Mouse (Mus musculus): ENCODE measurements around the gene Trmt2b. TPM values are rescaled to one million over a fixed set of nuclear protein-coding genes. Genes with fewer than 3 reads are reported as not detected.
"Not testable (repeated sequence)": the region's sequence is repeated elsewhere in the genome, so short reads cannot be mapped to it uniquely, and the experiment has no call there.

Trmt2b gene
- polyA plus RNA-seq, 1 experiment from 2014 or later: 7.2 TPM

GRCm38 (mm10) chrX:134187201-134187600 is 89.6 kb downstream of the Trmt2b start, which contains the start of gene Arl13a:
Arl13a (plus strand) TSS chrX:134187501.
- WGBS: 92% methylated on average over 8 of the region's 9 CpGs

GRCm38 (mm10) chrX:134174699-134175098 is 102.1 kb downstream of the Trmt2b start:
- Histone ChIP-seq H3K9me3 (ENCODE audit: control insufficient read depth, low read length) (no peaks in the 10 kb centered on the region), H3K27me3 (ENCODE audit: control insufficient read depth, insufficient read depth, low read length) (no peaks in the 10 kb centered on the region), H3K4me1 (ENCODE audit: control insufficient read depth, insufficient read depth, low read length) (no peaks in the 10 kb centered on the region), H3K36me3 (ENCODE audit: control insufficient read depth, insufficient read depth, low read length) (no peaks in the 10 kb centered on the region), H3K9ac (replicated peaks; ENCODE audit: low read depth, low read length) (no peak overlapping the region), H3K4me2 (ENCODE audit: low read depth, low read length) (no peak overlapping the region), H3K27ac (ENCODE audit: low read depth, low read length) (no peak overlapping the region), H3K4me3 (ENCODE audit: low read depth, low read length) (no peak overlapping the region)
- 93% methylated on average over 1 of the region's 1 CpGs for WGBS
- ATAC-seq (ENCODE audit: low read depth): no peak

More at GRCm38 (mm10) chrX:134187201-134187600, 89.6 kb downstream of the Trmt2b start, which contains the start of gene Arl13a:
- H3K4me2 ChIP-seq (ENCODE audit: low read depth, low read length); H3K4me3 ChIP-seq (ENCODE audit: low read depth, low read length); H3K36me3 ChIP-seq (ENCODE audit: control insufficient read depth, insufficient read depth, low read length); H3K4me1 ChIP-seq (ENCODE audit: control insufficient read depth, insufficient read depth, low read length); H3K9ac ChIP-seq (replicated peaks; ENCODE audit: low read depth, low read length); ATAC-seq (ENCODE audit: low read depth); H3K27me3 ChIP-seq (ENCODE audit: control insufficient read depth, insufficient read depth, low read length); H3K27ac ChIP-seq (ENCODE audit: low read depth, low read length); H3K9me3 ChIP-seq (ENCODE audit: control insufficient read depth, low read length): not testable (repeated sequence)

Other genes starting within 250 kb of the Trmt2b start
- 82.5 and 84.9 TPM in 2 replicates for gene Cstf2, start 217.8 kb downstream of the Trmt2b start, polyA plus RNA-seq (2014; fragmentation: Nextera tagmentation; extraction: Ambion mirVana)
- gene Xkrx, start 114.9 kb downstream of the Trmt2b start, polyA plus RNA-seq (2014; fragmentation: Nextera tagmentation; extraction: Ambion mirVana): 0.44 and 1.4 TPM in 2 replicates
- gene Arl13a, start 89.5 kb downstream of the Trmt2b start, polyA plus RNA-seq (2014; fragmentation: Nextera tagmentation; extraction: Ambion mirVana): not detected in 2 replicates
- 0.10 and 0.20 TPM in 2 replicates for gene Nox1, start 55.0 kb downstream of the Trmt2b start, polyA plus RNA-seq (2014; fragmentation: Nextera tagmentation; extraction: Ambion mirVana)
- gene Tmem35a, start 18.2 kb upstream of the Trmt2b start, polyA plus RNA-seq (2014; fragmentation: Nextera tagmentation; extraction: Ambion mirVana): 94.0 and 99.7 TPM in 2 replicates
- gene Cenpi, start 31.1 kb upstream of the Trmt2b start, polyA plus RNA-seq (2014; fragmentation: Nextera tagmentation; extraction: Ambion mirVana): 5.3 and 6.1 TPM in 2 replicates
- gene Drp2, start 127.6 kb upstream of the Trmt2b start, polyA plus RNA-seq (2014; fragmentation: Nextera tagmentation; extraction: Ambion mirVana): 25.1 and 27.7 TPM in 2 replicates
- 0.40 and 0.41 TPM in 2 replicates for gene Taf7l, start 199.5 kb upstream of the Trmt2b start, polyA plus RNA-seq (2014; fragmentation: Nextera tagmentation; extraction: Ambion mirVana)

Measured in neural tube, embryonic 14.5 days (tissue).